Mouse (Mus musculus) heart, adult 18-20 months (tissue): Measurements from ENCODE around the gene Tcl1b2. TPM values are rescaled to one million over a fixed set of nuclear protein-coding genes. Genes with fewer than 3 reads are reported as not detected.
"Not testable (repeated sequence)": the region's sequence is repeated elsewhere in the genome, so short reads cannot be mapped to it uniquely, and the experiment has no call there.

ENCODE experiments used
- DNase-seq, 2 experiments: peaks; one replicate each; pipeline ENCODE4 v3.0.0; 2021 to 2022; ENCODE audit warnings: mixed read lengths in 1 of 2
- total RNA-seq, 2 experiments: library from RNA; stranded (reverse); gene quantifications; 2 replicates each; pipeline ENCODE4 v1.2.3; 2021

The Tcl1b2 gene
- total RNA-seq, 2 experiments from 2014 or later: not detected

DNA sequence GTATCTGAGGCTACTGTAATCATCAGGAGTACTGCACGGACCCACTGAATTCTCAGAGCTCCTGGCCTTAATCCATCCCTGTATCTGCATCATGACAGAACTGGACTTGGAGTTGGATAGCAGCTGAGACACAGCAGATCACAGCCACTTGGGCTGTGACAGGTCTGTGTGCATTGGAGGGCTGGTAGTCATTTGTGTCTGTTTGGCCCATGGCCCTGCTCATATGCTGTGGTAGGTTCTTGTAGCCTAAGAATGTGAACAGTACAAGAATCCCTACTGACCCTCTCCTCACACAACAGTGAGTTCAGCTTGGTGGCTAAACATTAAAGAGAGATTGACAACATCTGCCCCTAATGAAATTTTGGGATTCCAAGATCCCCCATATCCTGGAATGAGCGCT lies 27.6 kb downstream of the Tcl1b2 start:
- DNase-seq: no peak

DNA sequence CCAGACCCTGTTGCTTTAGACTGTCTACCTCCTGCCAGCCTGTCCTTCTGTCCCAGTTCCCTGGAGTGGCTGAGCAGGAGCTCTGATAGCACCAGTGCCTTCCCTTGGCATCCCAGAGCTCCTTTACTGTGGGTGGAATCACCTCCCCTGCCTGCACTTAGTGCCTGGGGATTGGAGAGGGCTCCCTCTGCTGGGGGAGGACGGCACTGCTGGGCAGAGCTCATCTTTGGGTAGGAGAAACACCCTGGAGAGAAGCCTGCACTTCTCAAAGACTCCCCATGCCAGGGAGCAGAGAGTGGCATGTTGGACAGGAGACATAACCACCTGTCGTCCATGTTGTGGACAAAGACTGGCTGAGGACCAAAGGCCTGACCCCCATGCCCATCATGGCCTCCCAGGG lies 28.5 kb downstream of the Tcl1b2 start:
- peak; percentile 11 to 61 for DNase-seq

DNA sequence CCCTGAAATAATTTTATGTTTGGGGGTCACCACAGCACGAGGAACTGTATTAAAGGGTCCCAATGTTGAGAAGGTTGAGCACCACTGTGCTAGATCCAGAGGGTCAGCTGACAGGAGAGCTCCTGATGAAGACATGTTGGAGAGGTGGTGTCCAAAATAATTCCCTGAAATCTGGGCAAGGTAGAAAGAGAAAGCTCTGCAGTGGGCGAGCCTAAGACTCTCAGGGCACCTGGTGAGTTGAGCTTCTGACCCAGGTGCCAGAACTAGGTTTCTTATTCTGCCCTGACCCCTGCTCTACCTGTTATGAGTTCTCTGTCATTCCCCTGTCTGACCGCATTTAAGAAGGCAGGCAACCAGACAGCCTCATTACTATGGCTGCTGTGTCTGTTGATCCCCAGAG lies 30.2 kb downstream of the Tcl1b2 start, which contains the start of gene Tcl1b5:
Gene Tcl1b5, plus strand, starts transcription at position 301 of the 400 bp plus-strand sequence.
- not testable (repeated sequence) for DNase-seq

DNA sequence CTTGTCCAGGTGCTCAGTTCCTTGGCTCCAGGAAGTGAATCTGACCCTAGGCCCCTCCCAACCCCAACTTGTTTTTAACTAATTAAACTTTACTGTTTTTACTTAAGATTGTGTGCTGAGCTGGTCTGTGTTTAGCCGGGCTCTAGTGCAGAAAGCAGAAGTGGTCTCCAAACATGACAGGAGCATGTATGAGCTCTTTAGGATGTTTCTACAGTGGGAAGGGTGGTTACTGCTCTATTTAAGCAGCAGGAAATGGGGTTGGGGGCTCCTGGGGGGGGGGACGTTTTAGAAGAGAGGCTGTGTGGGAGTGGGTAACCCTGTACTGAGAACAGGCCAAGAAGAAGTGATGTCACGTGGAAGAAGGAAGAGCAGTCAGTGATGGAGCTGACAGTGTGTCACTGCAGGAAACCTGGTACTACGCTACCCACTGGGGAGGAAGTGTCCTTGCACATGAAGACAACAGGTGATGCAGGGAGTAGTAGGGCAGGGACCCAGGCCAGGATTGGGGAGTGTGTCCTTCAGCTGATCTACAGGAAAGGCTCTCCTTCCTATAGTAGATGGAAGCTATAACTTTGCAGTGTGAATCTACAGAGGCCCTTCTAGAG lies 35.3 kb downstream of the Tcl1b2 start:
- DNase-seq: not testable (repeated sequence)

DNA sequence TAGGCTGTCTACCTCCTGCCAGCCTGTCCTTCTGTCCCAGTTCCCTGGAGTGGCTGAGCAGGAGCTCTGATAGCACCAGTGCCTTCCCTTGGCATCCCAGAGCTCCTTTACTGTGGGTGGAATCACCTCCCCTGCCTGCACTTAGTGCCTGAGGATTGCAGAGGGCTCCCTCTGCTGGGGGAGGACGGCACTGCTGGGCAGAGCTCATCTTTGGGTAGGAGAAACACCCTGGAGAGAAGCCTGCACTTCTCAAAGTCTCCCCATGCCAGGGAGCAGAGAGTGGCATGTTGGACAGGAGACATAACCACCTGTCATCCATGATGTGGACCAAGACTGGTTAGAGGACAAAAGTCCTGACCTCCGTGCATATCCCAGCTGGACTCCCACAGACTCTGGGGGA lies 43.2 kb downstream of the Tcl1b2 start:
- DNase-seq: peak in 1 of 2 experiments; percentile 8

DNA sequence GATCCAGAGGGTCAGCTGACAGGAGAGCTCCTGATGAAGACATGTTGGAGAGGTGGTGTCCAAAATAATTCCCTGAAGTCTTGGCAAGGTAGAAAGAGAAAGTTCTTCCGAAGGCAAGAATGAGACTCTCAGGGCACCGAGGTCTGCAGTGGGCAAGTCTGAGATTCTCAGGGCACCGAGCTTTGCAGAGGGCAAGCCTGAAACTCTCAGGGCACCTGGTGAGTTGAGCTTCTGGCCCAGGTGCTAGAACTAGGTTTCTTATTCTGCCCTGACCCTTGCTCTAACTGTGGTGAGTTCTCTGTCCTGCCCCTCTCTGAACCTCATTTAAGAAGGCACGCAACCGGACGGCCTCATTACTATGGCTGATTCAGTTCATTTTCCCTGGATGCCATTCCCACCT lies 44.9 kb downstream of the Tcl1b2 start, which contains the start of gene Tcl1b3:
Gene Tcl1b3, plus strand, starts transcription at position 301 of the 400 bp plus-strand sequence.
- not testable (repeated sequence) for DNase-seq

DNA sequence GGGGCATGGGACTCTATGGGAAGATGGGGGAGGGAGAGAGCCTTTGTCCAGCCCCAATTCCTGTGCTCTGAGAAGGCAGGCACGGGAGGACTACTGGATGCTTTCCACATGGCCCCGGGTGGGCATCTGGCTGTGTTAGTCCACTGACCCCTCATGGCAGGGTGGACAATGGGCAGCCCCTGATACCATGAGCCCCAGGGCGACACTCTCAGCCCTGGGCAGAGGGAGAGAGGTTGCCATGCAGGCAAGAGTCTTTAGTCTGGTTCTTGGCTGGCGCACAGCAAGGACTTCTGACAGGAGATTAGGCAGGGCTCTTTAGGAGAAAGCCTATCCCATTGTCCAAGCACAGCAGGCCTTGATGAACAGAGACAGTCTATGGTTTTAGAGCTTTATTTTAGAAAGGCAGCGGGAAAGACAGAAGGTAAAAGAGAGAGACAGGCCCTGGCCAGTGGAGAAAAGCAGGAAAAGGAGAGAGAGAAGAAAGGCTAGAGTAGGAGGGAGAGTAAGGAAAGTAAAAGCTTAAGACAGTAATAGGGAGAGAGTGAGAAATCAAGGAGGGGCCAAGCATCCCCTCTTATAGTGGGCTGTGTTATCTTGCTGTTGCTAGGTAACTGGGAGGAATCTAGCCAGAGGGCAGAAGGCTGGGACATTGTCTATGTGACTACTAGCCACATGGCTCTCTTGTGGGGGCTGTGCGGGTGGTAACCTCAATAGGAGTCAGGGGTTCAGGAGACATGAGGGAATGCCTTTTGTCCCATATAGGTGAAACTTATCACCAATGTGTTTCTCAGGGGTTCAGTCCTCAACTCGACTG lies 54.1 kb downstream of the Tcl1b2 start:
- not testable (repeated sequence) for DNase-seq

DNA sequence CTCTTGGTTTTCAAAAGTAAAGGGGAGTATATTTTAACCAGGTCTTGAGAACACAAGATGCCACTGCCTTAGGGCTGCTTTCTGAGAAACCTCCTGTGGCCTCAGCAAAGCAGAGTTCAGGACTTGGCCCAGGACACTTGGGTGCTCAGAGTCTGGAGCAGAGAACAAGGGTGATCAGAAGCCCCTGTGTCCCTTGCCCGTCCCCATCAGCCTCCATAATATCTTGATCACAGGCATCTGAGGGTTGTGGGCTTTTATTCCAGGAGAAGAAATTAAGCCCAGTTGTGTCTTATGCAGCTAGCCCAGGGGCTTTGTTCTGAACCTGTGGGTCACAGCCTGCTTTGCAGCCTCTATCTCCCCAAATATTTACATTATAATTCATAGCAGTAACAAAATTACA lies 55.8 kb downstream of the Tcl1b2 start, which contains the start of gene Tcl1b4:
Gene Tcl1b4, plus strand, starts transcription at position 301 of the 400 bp plus-strand sequence.
- not testable (repeated sequence) for DNase-seq

Other genes starting within 250 kb of the Tcl1b2 start
- gene Syne3, start 136.2 kb upstream of the Tcl1b2 start, total RNA-seq: 1 to 10 TPM; 7.9 to 8.3 TPM
- 100 to 1,000 TPM in 1 of 2 experiments, 10 to 100 TPM in 1; 83.8 to 111 TPM for gene Glrx5, start 113.3 kb upstream of the Tcl1b2 start, total RNA-seq
- gene Tcl1b1, start 13.7 kb downstream of the Tcl1b2 start, total RNA-seq: not detected
- not detected for gene Tcl1b5, start 30.3 kb downstream of the Tcl1b2 start, total RNA-seq
- not detected for gene Tcl1b3, start 45.0 kb downstream of the Tcl1b2 start, total RNA-seq
- not detected for gene Tcl1b4, start 55.9 kb downstream of the Tcl1b2 start, total RNA-seq
- not detected for gene Tcl1, start 76.8 kb downstream of the Tcl1b2 start, total RNA-seq
- gene Tunar, start 187.9 kb downstream of the Tcl1b2 start, total RNA-seq: not detected